Mouse (Mus musculus) lung, postnatal 0 days (tissue): ENCODE data around the gene Rnf222.
A peak's percentile ranks its signal among the peaks of the same experiment; 100 is the strongest.

Source experiments
- CTCF ChIP-seq: IDR thresholded peaks from 2 replicates; pipeline ENCODE4 v1.5.1; 2016; ENCODE audit warnings: antibody characterized with exemption, mild to moderate bottlenecking
- EP300 ChIP-seq: IDR thresholded peaks from 2 replicates; pipeline ENCODE4 v1.6.1; 2016; ENCODE audit warnings: antibody characterized with exemption, mild to moderate bottlenecking, control low read depth

DNA sequence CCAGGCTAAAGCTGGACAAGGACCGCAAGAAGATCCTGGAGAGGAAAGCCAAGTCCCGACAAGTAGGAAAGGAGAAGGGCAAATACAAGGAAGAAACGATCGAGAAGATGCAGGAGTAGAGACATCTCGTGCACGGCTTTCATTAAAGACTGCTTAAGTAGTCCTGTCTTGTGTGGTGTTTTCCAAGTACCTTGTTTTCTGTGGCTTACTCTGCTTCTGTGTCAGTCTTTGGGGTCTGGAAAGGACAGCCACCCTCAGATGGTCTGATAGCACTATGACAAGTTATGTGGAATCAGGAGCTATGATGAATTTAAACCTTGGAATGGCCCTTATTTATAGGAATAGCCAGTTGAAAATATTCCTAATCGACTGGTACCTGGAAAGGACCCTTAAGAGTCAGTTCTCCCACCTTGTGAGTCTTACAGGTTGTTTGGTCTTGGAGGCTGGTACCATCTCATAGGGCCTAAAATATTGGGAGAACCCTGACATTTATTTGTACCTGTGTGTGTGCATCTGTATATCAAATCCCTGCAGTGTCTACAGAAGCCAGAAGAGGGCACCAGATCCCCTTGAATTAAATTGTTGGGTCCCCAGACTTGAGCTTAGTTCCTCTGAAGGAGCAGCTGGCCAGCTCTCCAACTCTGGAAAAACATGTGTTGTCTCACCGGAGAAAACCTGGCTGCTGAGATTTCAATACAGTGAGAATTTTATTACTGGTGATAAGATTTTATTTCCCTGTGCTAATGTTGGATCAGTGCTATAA lies 16.2 kb downstream of the Rnf222 start:
- TF ChIP-seq CTCF: peak; percentile 77
- TF ChIP-seq EP300: no peak
